Mouse (Mus musculus): ENCODE measurements around the gene Vmn1r228. TPM values are rescaled to one million over a fixed set of nuclear protein-coding genes. Genes with fewer than 3 reads are reported as not detected.

Gene Vmn1r228
- not detected in 2 replicates for total RNA-seq (2012; rRNA removed)
- polyA plus RNA-seq (2012; ENCODE audit: insufficient read depth in 1 of 2, insufficient read length in 2 of 2, low read depth in 1 of 2, low replicate concordance in 2 of 2, missing spikeins in 1 of 2) = not detected

GRCm38 (mm10) chr17:20786057-20786456 lies at the start of gene Vmn1r228:
Gene Vmn1r228 (minus strand): TSS chr17:20786157.
- Histone ChIP-seq H3K9me3 (replicated peaks; ENCODE audit: insufficient read depth, low read length) (no peaks in the 10 kb centered on the region), H3K79me2 (ENCODE audit: control insufficient read depth, insufficient read depth, low read length, poor library complexity) (no peaks in the 10 kb centered on the region), H3K4me1 (ENCODE audit: control insufficient read depth in 1 of 2, insufficient read depth in 2 of 2, low read length in 2 of 2) (no peaks in the 10 kb centered on the region), H3K27ac (ENCODE audit: control insufficient read depth, low read depth, low read length) (no peak within 1 kb of the TSS), H3K9ac (ENCODE audit: control insufficient read depth, low read depth, low read length, poor library complexity, severe bottlenecking) (no peak within 1 kb of the TSS), H3K4me3 (ENCODE audit: control insufficient read depth in 1 of 2, insufficient read depth in 1 of 2, low read depth in 2 of 2, low read length in 2 of 2) (no peak within 1 kb of the TSS), H3K36me3 (ENCODE audit: control insufficient read depth in 1 of 2, insufficient read depth in 2 of 2, low read length in 2 of 2) (no peaks in the 10 kb centered on the region), H3K27me3 (ENCODE audit: control insufficient read depth in 1 of 2, insufficient read depth in 2 of 2, low read length in 2 of 2) (no peaks in the 10 kb centered on the region)
- TF ChIP-seq TAL1 (IDR thresholded peaks at IDR 0.05; ENCODE audit: low read length) = no peak
- TF ChIP-seq SIN3A (IDR thresholded peaks at IDR 0.05; ENCODE audit: low read length) = no peak
- no peak for TF ChIP-seq ZMIZ1 (IDR thresholded peaks at IDR 0.05; ENCODE audit: low read depth, low read length)
- no peak for TF ChIP-seq CTCF (IDR thresholded peaks at IDR 0.05 in 2 of 3, conservative IDR thresholded peaks at IDR 0.05 in 1 of 3; ENCODE audit: control insufficient read depth in 1 of 3, insufficient read depth in 1 of 3, low read depth in 2 of 3, low read length in 3 of 3, poor library complexity in 1 of 3, severe bottlenecking in 1 of 3)
- TF ChIP-seq CHD1 (IDR thresholded peaks at IDR 0.05; ENCODE audit: low read depth, low read length) = no peak
- TF ChIP-seq NRF1 (IDR thresholded peaks at IDR 0.05; ENCODE audit: insufficient read depth, low read depth, low read length, poor library complexity, severe bottlenecking) = no peak
- TF ChIP-seq ELF1 (IDR thresholded peaks at IDR 0.05; ENCODE audit: low read depth, low read length) = no peak
- no peak for TF ChIP-seq ZNF384 (IDR thresholded peaks at IDR 0.05; ENCODE audit: low read depth, low read length)
- no peak for TF ChIP-seq MAFK (IDR thresholded peaks at IDR 0.05; ENCODE audit: borderline replicate concordance, low read depth, low read length)
- no peak for TF ChIP-seq MYB (IDR thresholded peaks at IDR 0.05; ENCODE audit: low read depth, low read length)
- no peak for TF ChIP-seq E2F4 (IDR thresholded peaks at IDR 0.05; ENCODE audit: borderline replicate concordance, low read depth, low read length)
- no peak for TF ChIP-seq NELFE (IDR thresholded peaks at IDR 0.05; ENCODE audit: low read depth, low read length)
- DNase-seq (ENCODE audit: low read depth, low spot score) = no peak

GRCm38 (mm10) chr17:20811255-20811654 lies 25.3 kb upstream of the Vmn1r228 start, which contains the start of gene Vmn1r229:
Gene Vmn1r229 (plus strand): TSS chr17:20811555.
- no peak for TF ChIP-seq HCFC1 (IDR thresholded peaks at IDR 0.05; ENCODE audit: low read depth, low read length)
- TF ChIP-seq MYC (IDR thresholded peaks at IDR 0.05; ENCODE audit: low read depth, low read length) = no peak
- no peak for TF ChIP-seq MAX (IDR thresholded peaks at IDR 0.05; ENCODE audit: low read length)
- no peak for TF ChIP-seq ETS1 (IDR thresholded peaks at IDR 0.05; ENCODE audit: low read depth, low read length)
- TF ChIP-seq MAZ (IDR thresholded peaks at IDR 0.05; ENCODE audit: low read depth, low read length) = no peak
- TF ChIP-seq MXI1 (IDR thresholded peaks at IDR 0.05; ENCODE audit: low read depth, low read length) = no peak
- no peak for TF ChIP-seq MYB (IDR thresholded peaks at IDR 0.05; ENCODE audit: low read depth, low read length)
- Histone ChIP-seq H3K9me3 (replicated peaks; ENCODE audit: insufficient read depth, low read length) (no peaks in the 10 kb centered on the region), H3K4me3 (ENCODE audit: control insufficient read depth in 1 of 2, insufficient read depth in 1 of 2, low read depth in 2 of 2, low read length in 2 of 2) (no peak within 1 kb of the TSS), H3K79me2 (ENCODE audit: control insufficient read depth, insufficient read depth, low read length, poor library complexity) (no peaks in the 10 kb centered on the region), H3K27me3 (ENCODE audit: control insufficient read depth in 1 of 2, insufficient read depth in 2 of 2, low read length in 2 of 2) (no peaks in the 10 kb centered on the region), H3K4me1 (ENCODE audit: control insufficient read depth in 1 of 2, insufficient read depth in 2 of 2, low read length in 2 of 2) (no peaks in the 10 kb centered on the region), H3K27ac (ENCODE audit: control insufficient read depth, low read depth, low read length) (no peak within 1 kb of the TSS), H3K36me3 (ENCODE audit: control insufficient read depth in 1 of 2, insufficient read depth in 2 of 2, low read length in 2 of 2) (no peaks in the 10 kb centered on the region), H3K9ac (ENCODE audit: control insufficient read depth, low read depth, low read length, poor library complexity, severe bottlenecking) (no peak within 1 kb of the TSS)
- DNase-seq (ENCODE audit: low read depth, low spot score) = no peak
